Mouse (Mus musculus) testis, postnatal 10 days (tissue): ENCODE measurements around the gene Rab11fip5.
A peak's percentile ranks its signal among the peaks of the same experiment; 100 is the strongest.

Source experiments
- DNase-seq: peaks from one replicate; pipeline ENCODE4 v3.0.0; 2021; ENCODE audit warnings: low spot score

Rab11fip5 gene

DNA sequence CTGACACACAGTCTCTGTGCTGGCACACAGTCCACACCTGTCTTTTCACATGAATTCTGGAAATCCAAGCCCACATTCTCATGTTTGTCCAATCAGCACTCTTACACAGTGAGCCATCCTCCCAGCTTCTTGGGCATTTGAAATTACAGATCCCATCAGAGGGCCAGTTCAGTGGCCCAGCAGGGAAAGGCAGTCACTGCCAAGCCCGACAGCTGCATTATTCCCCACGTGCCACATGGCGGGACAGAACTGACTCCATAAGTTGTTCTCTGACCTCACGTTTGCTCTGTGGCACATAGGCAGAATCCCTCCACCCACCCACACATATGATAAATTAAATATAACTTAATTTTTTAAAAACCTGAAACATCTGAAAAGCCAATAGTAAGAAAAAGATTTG is 66.5 kb downstream of the Rab11fip5 start:
- DNase-seq, result no peak

DNA sequence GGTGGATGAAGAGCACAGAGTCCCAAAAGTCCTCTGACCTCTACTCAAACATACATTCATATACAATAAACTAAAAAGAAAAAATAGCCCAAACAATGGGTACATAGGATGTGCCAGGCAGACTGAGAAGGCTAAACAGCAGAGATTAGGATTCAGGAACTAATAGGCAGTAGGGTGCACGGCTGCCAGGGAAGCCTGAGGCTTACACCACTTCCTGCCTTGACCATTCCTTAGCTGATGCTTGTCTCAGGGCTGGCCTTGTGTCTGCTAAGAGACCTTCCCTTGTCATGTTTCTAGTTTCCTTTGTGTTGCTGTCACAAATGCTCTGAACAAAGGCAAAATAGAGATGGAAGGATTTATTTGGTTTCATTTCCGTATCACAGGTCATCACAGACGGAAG is 68.1 kb downstream of the Rab11fip5 start:
- DNase-seq, result no peak

DNA sequence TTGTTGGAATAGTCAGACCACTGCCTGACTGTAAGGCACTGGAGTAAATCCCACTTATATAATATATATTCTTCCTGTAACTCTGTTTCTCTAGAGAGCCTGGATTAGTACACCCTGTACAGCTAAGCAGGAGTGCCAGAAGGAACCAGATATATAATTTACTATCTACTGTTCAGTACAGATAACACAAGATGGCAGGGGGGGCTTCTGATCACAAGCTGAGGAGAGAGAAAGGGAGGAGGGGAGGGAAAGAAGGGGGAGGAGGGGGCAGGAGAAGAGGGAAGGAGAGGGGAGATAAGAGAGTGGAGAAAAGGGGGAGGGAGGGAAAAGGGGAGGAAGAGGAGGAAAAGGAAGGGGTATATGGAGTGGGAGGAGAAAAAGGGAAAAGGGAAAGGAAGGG is 68.6 kb downstream of the Rab11fip5 start:
- DNase-seq, result no peak

DNA sequence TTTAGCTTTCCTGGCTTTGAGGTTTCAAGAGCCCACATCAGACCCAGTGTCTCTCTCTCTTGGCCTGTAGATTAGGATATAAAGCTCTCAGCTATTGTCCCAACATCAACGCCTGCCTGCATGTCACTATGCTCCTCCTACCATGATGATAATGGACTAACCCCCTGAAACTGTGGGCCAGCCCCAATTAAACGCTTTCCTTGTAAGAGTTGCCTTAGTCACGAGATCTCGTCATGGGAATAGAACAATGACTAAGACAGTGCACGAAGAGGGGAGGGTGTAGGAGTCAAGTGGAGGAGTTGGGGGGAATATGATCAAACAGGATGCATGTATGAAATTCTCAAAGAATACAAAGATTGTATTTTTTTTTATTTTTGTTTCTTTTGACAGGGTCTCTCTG is 69.5 kb downstream of the Rab11fip5 start:
- DNase-seq, result no peak

DNA sequence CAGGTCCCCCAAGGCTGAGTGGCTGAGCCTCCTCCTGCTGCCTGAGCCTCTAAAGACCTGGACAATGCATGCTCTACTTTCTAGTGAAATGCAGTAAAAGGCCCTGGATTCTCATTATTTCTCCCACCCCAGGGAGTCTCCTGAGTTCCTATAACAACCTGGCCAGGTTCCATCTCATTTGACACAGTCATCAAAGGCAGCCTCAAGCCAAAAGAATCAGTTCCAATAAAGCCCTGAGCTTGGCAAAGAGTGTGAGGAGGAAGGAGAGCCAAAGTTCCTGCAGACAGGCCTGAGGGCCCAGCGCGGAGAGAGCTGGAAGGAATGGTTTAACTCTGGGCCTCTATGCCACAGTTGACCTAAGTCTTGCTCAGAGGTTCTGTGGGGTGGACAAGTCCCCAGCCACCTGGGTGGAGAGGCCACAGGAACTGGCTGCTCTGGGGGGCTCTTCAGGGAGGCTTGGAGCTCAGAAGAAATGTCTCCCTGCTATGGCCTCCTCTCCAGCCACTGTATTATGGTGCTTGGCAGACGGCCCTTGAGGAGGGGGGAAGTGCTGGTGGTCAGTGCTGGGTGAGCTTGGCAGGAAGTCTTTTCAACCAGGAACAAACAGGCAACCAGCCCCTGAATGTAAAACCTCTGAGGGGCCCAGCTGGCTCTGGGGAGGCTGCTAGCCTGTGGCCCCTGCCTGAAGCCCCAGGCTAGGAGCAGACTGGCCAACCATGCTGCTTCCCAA is 71.9 kb downstream of the Rab11fip5 start:
- no peak for DNase-seq

DNA sequence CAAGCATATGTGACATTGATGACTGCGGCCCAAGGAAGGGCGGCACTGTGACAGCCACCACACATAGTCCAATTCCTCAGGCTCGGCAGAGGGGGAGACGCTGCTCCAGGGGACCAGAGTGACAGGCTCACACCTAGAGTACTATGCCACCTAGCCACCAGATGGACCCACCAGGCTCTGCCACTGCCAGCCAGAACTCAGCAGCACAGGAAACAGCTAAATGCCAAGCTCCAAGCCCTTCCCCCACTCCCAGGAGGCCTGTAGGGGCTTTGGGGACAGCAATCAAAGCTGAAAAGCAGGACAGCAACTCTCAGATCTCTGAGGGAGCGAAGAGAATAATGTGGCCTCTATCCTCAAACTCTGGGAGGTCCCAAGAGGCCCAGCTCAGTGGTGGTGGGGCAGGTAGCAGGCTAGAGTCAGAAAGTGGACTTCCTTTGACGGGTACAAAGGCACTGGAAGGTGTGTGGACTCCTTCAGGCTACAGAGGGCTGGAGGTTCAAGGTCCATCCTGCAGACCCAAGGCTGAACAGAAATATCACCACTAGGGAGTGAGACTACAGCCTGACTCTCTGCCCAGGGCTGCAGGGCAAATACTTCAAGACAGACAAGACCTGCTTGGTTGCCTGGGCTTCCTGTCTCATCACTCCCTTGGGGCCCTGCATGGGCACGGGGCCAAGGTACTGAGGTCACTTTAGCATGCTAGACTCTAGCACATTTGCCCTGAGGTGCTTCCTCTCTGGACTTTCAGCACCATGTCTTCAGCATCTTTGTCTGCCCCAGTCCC is 78.9 kb downstream of the Rab11fip5 start:
- DNase-seq, result peak; percentile 75

DNA sequence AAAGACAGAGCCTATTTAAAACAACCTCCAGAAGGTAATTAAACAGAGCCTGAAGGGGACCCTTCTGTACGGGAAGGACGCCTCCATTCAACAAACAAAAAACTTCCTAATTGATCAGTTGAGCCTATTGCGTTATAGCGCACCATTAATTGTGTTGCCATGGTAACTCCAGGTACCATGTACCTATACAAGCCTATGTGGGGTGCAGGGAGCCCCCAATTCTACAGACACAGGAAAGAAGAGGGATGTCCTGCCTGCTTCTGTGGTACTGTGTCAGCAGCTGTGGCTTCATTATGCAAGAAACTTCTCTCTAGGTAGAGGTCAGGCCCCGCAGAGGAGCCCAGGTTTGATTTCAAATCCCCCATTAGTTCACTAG is 80.4 kb downstream of the Rab11fip5 start:
- DNase-seq, result no peak

DNA sequence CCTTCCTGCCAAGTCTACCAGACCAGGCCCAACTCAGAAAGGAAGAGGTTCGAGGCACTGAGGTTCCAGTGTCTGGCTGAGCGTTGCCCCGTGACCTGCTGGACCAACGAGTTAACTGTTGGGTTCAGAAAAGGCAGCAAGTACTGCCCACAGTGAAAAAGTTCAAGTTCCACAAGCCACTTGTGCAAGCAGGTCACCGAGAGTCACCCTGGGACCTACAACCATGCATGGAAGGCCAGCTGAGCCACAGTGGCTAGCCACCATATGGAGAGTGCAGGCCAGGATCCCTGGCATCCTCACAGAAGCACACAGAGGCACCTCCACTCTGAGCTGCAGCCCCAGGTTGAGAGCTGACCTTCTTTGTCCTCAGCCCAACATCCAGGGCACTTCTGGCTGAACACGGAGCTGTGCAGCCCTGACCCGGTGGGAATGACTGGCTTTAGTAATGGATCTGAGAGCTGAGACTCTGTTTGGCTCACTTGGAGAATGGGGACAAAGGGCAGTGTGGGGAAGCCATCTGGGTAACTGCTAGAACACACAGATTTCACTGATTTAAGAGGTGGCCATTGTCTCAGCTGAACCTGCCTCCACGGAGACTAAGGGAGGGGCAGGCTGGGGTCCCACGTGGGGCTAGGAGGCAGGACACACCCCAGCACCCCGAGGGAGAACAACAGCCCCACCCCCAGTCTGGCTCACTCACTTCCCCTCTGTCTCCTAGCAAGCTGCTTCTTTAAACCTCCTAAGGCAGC is 81.0 kb downstream of the Rab11fip5 start:
- DNase-seq, result no peak

DNA sequence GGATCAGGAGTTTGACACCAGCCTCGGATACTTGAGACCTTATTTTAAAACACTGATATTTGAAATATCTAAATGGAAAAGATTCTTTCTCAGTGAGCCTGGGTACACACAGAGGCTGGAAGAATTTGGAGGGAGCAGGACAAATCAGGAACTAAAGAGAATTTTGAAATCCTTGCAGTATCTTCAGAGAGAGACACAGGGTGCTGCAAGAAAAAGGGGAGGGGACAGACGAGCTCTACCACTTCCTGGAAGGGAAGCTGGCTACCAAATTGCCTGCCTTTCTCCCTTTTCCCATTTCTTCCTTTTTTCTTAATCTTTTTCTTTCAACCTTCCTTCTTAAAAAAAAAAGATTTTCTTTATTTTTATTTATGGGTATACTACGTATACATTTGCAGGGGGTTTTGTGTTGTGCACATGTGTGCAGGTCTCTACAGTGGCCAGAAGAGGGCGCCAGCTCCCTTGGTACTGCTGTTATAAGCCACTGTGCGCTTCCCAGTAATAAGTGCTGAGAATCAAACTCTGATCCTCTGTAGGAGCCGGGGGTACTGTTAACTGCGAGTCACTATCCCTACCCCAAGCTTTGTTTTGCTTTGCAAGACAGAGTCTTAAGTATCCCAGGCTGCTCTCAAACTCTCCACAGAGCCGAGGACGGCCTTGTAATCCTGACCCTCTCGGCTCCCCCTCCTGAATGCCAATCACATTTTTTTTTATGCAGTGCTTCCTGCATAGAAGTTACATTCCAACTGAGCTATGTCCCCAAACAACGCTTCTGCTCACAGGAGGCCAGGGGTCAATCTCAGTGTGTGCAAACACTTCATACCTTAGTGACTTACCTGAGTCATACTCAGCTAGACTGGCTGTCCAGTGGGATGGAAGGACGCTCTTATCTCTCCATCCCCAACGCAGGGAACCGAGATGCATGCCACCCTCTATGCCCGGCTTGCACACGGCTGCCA is 83.3 kb downstream of the Rab11fip5 start:
- no peak for DNase-seq

DNA sequence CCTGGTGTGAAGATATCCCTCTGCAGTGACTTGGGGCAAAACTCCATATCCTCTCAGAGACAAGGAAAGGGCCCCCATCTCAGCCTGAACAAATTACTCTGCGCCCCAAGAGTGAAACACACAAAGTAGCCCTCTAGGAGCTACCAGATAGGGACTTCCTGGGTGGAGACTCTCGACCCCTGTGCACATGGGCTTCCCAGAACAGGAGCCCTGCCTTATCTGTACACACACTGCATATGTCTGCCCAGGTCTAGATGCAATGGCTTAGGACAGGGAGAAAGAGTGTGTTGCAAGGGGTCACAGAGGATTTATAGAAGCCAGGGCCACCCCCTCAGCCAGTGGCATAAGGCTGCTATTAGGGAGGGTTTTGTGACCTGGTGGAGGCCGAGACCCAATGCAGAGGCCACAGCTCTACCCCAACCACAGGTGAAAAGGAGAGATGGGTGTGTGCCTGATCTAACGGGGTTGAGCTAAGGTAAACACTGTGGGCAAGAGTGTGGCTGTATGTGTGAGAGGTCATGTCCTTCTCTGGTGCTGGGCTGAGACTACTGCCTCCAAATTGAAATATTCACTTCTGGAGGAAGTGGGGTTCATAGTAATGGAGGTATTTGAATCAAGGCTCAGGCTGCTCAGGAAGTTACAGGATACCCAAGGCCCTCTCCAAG is 86.1 kb downstream of the Rab11fip5 start:
- no peak for DNase-seq

DNA sequence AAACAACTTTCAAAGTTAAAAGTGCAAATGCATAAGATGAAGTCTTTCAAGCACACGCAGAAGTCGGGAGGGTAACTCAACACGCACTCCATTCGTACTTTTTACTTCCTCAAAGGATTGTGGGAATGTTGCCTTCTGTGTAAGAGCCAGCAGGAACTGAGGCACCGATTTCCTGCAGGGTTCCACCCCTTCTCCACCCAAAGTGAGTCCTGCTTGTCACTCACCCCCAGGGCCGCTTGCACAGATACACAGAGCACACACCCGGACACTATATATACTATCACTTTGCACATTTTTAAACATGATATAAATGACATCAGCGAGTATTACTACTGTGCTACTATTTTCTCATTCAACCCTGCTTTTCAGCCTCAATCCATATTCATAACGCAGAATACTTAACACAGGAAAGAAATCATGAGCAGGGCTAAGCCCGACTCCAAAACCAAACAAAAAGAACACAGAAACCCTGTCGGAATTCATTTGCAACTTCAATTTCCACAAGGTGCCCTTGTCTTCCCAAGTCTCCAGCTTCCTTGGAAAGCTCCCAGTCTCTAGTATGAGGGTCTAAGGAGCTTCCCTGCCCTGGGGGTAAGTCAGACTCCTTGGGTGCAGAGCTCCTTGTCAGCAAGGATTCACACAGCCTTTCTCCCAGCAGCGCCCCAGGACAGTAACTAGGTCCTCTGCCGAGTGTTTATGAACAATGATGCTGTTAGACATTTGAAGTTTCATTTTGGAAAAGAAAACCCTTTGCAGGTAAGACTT is 88.0 kb downstream of the Rab11fip5 start:
- DNase-seq, result no peak
